Mouse (Mus musculus): ENCODE results near the gene Rrp9. TPM values are rescaled to one million over a fixed set of nuclear protein-coding genes. Genes with fewer than 3 reads are reported as not detected.

The Rrp9 gene
- 20.8 and 24.5 TPM in 2 replicates for polyA plus RNA-seq (2015; fragmentation: Nextera tagmentation; extraction: Ambion mirVana)

GRCm38 (mm10) chr9:106475663-106476001 is at the start of gene Rrp9:
Gene Rrp9, plus strand, starts transcription at chr9:106475963.
- H3K4me2 ChIP-seq: peak within 1 kb of the TSS; percentile 96
- ATAC-seq (ENCODE audit: insufficient read depth): no peak
- H3K27me3 ChIP-seq: no peaks in the 10 kb centered on the region
- H3K4me3 ChIP-seq (replicated peaks): peak within 1 kb of the TSS; percentile 68
- no peak within 1 kb of the TSS for H3K9ac ChIP-seq
- H3K4me1 ChIP-seq (replicated peaks): peaks cover 43% of the 10 kb centered on the region
- H3K36me3 ChIP-seq (replicated peaks): peaks cover 5% of the 10 kb centered on the region; the same call in 1 of the 2 replicates
- no peaks in the 10 kb centered on the region for H3K9me3 ChIP-seq (replicated peaks)
- WGBS (ENCODE audit: insufficient replicate concordance): 62% methylated on average over 10 of the region's 10 CpGs
- H3K27ac ChIP-seq (replicated peaks): peak within 1 kb of the TSS; percentile 14; the same call in 1 of the 2 replicates

- Histone ChIP-seq H3K27ac (replicated peaks) (peak overlapping the region; percentile 78), H3K4me3 (replicated peaks) (peak overlapping the region; percentile 85), H3K9me3 (replicated peaks) (no peaks in the 10 kb centered on the region), H3K4me2 (peak overlapping the region; percentile 88), H3K9ac (peak overlapping the region; percentile 50), H3K4me1 (replicated peaks) (peaks cover 46% of the 10 kb centered on the region), H3K27me3 (no peaks in the 10 kb centered on the region), H3K36me3 (replicated peaks) (peaks cover 35% of the 10 kb centered on the region)
- peak; percentile 23; the same call in 1 of the 2 replicates for ATAC-seq (ENCODE audit: insufficient read depth)
- WGBS (ENCODE audit: insufficient replicate concordance): 13% methylated on average over 11 of the region's 11 CpGs
Observed at GRCm38 (mm10) chr9:106428719-106429220, 47.0 kb upstream of the Rrp9 start.

GRCm38 (mm10) chr9:106429221-106430014 is 46.3 kb upstream of the Rrp9 start, which contains the start of gene Rpl29:
Gene Rpl29, plus strand, starts transcription at chr9:106429454.
- Histone ChIP-seq H3K9ac (peak within 1 kb of the TSS; percentile 86), H3K4me2 (peak within 1 kb of the TSS; percentile 88), H3K27ac (replicated peaks) (peak within 1 kb of the TSS; percentile 84), H3K27me3 (no peaks in the 10 kb centered on the region), H3K4me3 (replicated peaks) (peak within 1 kb of the TSS; percentile 85), H3K9me3 (replicated peaks) (no peaks in the 10 kb centered on the region), H3K4me1 (replicated peaks) (peaks cover 53% of the 10 kb centered on the region), H3K36me3 (replicated peaks) (peaks cover 41% of the 10 kb centered on the region)
- peak; percentile 79 for ATAC-seq (ENCODE audit: insufficient read depth)
- under 1% methylated on average over 55 of the region's 55 CpGs for WGBS (ENCODE audit: insufficient replicate concordance)

DNA sequence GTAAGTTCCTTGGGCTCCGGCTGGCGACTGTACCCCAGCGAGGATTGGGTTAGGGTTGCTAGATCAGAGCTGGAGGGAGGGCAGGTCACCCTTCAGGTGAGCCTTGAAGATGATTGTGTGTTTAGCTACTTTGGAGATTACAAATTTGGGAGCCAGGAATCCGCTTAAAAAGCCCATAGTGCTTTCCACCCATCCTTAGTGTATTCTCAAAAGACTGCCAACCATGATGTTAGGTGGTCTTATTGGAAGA is 45.8 kb upstream of the Rrp9 start:
- Histone ChIP-seq H3K4me1 (replicated peaks) (peaks cover 58% of the 10 kb centered on the region), H3K36me3 (replicated peaks) (peaks cover 42% of the 10 kb centered on the region), H3K9ac (peak overlapping the region; percentile 86), H3K4me2 (peak overlapping the region; percentile 88), H3K27me3 (no peaks in the 10 kb centered on the region), H3K27ac (replicated peaks) (peak overlapping the region; percentile 84), H3K9me3 (replicated peaks) (no peaks in the 10 kb centered on the region), H3K4me3 (replicated peaks) (peak overlapping the region; percentile 85)
- WGBS (ENCODE audit: insufficient replicate concordance): 0% methylated on average over 4 of the region's 4 CpGs
- no peak for ATAC-seq (ENCODE audit: insufficient read depth)

DNA sequence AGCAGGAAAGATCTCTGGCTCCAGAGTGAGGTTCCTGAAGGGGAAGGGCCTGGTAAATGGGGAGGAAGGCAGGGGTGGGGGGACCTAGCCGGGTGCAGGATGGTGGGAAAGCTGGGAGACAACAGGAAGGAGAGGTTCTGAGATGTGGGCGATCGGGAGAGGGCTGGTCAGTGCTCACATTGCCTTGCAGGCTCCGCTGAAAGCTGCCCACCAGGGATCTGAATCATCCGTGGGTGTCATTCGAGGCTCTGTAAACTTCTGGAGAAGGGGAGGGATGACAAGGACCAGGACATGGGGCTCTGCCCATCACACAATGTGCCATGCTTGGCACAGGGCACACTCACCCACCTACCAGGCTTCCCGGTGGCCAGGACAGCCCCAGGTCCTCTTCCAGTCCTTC is 42.4 kb upstream of the Rrp9 start:
- no peaks in the 10 kb centered on the region for H3K9me3 ChIP-seq (replicated peaks)
- no peak for ATAC-seq (ENCODE audit: insufficient read depth)
- H3K27ac ChIP-seq (replicated peaks): peak overlapping the region; percentile 25; the same call in 1 of the 2 replicates
- no peak overlapping the region; the same call in 1 of the 2 replicates for H3K4me2 ChIP-seq
- H3K27me3 ChIP-seq: no peaks in the 10 kb centered on the region
- 65% methylated on average over 7 of the region's 7 CpGs for WGBS (ENCODE audit: insufficient replicate concordance)
- no peak overlapping the region for H3K4me3 ChIP-seq (replicated peaks)
- H3K4me1 ChIP-seq (replicated peaks): peaks cover 89% of the 10 kb centered on the region
- H3K9ac ChIP-seq: no peak overlapping the region
- peaks cover 42% of the 10 kb centered on the region for H3K36me3 ChIP-seq (replicated peaks)

DNA sequence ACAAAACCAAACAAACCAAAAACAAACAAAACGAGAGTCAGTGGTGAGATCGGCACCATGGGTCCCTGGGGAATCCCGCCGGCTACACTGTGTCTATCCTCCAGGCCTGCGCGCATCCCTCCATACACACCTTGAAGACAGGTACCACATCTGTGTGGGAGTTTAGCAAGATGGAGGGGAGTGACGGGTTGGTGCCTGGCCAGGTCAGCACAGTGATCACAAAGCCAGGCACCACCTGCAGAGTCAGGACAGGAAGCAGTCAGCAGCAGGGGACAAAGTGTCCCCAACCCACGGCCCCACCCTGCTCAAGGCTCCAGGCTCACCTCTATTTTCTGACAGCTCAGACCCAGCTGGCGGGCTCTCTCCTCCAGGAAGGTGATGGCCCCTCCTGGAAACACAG is 39.2 kb upstream of the Rrp9 start:
- H3K4me2 ChIP-seq: peak overlapping the region; percentile 80; the same call in 1 of the 2 replicates

DNA sequence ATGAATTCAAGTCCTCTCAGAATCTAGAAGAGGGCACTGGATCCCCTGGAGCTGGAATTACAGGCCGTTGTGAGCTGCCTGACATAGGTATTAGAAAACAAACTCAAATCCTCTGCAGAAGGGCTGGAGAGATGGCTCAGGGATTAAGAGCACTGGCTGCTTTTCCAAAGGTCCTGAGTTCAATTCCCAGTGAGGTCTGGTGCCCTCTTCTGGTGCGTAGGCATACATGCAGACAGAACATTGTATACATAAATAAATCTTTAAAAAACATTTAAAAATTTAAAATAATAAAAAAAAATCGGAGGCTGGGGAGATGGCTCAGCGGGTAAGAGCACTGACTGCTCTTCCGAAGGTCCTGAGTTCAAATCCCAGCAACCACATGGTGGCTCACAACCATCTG is 33.1 kb upstream of the Rrp9 start:
- Histone ChIP-seq H3K27ac (replicated peaks) (no peak overlapping the region), H3K4me3 (replicated peaks) (no peak overlapping the region), H3K36me3 (replicated peaks) (no peaks in the 10 kb centered on the region), H3K4me2 (no peak overlapping the region), H3K9me3 (replicated peaks) (no peaks in the 10 kb centered on the region), H3K4me1 (replicated peaks) (peaks cover 43% of the 10 kb centered on the region), H3K9ac (no peak overlapping the region), H3K27me3 (no peaks in the 10 kb centered on the region)
- 73% methylated on average over 5 of the region's 5 CpGs for WGBS (ENCODE audit: insufficient replicate concordance)
- ATAC-seq (ENCODE audit: insufficient read depth): no peak

More for the DNA sequence above, 39.2 kb upstream of the Rrp9 start:
- no peak for ATAC-seq (ENCODE audit: insufficient read depth)
- H3K9me3 ChIP-seq (replicated peaks): no peaks in the 10 kb centered on the region
- no peak overlapping the region for H3K27ac ChIP-seq (replicated peaks)
- 73% methylated on average over 9 of the region's 9 CpGs for WGBS (ENCODE audit: insufficient replicate concordance)
- no peak overlapping the region for H3K9ac ChIP-seq
- peaks cover 29% of the 10 kb centered on the region for H3K36me3 ChIP-seq (replicated peaks)
- no peak overlapping the region for H3K4me3 ChIP-seq (replicated peaks)
- peaks cover 72% of the 10 kb centered on the region for H3K4me1 ChIP-seq (replicated peaks)
- no peaks in the 10 kb centered on the region for H3K27me3 ChIP-seq

- Histone ChIP-seq H3K36me3 (replicated peaks) (no peaks in the 10 kb centered on the region), H3K27ac (replicated peaks) (no peak overlapping the region), H3K9me3 (replicated peaks) (no peaks in the 10 kb centered on the region), H3K4me2 (no peak overlapping the region), H3K9ac (no peak overlapping the region), H3K4me1 (replicated peaks) (peaks cover 42% of the 10 kb centered on the region), H3K27me3 (no peaks in the 10 kb centered on the region), H3K4me3 (replicated peaks) (no peak overlapping the region)
- WGBS (ENCODE audit: insufficient replicate concordance): 56% methylated on average over 4 of the region's 4 CpGs
- ATAC-seq (ENCODE audit: insufficient read depth): no peak
Observed at GRCm38 (mm10) chr9:106444836-106445235, 30.9 kb upstream of the Rrp9 start.

DNA sequence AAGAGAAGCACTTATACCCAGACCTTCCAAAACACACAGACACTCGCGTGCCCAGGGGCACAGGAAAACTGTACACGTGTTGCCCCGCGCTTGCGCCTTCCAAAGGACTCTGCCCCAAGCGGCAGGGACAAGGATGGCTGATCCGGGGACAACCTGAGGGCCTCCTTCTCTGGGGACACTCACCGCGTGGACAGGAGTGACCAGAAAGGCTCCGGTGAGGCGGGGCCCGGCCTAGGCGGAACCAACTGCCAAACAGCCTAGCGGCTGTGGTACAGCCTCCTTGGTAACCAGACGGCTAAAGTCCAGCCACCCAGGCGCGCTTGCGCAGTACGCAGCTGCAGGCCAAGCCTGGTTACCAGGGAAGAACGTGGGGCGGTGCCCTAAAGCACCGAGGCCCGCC is 28.4 kb upstream of the Rrp9 start, which contains the start of the genes Abhd14b and Abhd14a:
Gene Abhd14b (plus strand): TSS at position 112 of the 400 bp plus-strand sequence.
Gene Abhd14a (minus strand): TSS at position 331 of the 400 bp plus-strand sequence.
- H3K27ac ChIP-seq (replicated peaks): peak within 1 kb of the TSS; percentile 73
- H3K4me3 ChIP-seq (replicated peaks): peak within 1 kb of the TSS; percentile 59
- ATAC-seq (ENCODE audit: insufficient read depth): peak; percentile 77
- H3K4me2 ChIP-seq: peak within 1 kb of the TSS; percentile 79
- H3K27me3 ChIP-seq: peaks cover 17% of the 10 kb centered on the region
- peaks cover 57% of the 10 kb centered on the region for H3K4me1 ChIP-seq (replicated peaks)
- no peaks in the 10 kb centered on the region; the same call in 1 of the 2 replicates for H3K36me3 ChIP-seq (replicated peaks)
- H3K9me3 ChIP-seq (replicated peaks): no peaks in the 10 kb centered on the region
- H3K9ac ChIP-seq: peak within 1 kb of the TSS; percentile 51; the same call in 1 of the 2 replicates
- WGBS (ENCODE audit: insufficient replicate concordance): under 1% methylated on average over 24 of the region's 24 CpGs

- no peaks in the 10 kb centered on the region; the same call in 1 of the 2 replicates for H3K36me3 ChIP-seq (replicated peaks)
- H3K4me1 ChIP-seq (replicated peaks): peaks cover 63% of the 10 kb centered on the region
- H3K4me3 ChIP-seq (replicated peaks): peak overlapping the region; percentile 59
- peak overlapping the region; percentile 61 for H3K27ac ChIP-seq (replicated peaks)
- ATAC-seq (ENCODE audit: insufficient read depth): peak; percentile 8; the same call in 1 of the 2 replicates
- WGBS (ENCODE audit: insufficient replicate concordance): 31% methylated on average over 9 of the region's 9 CpGs
- H3K9ac ChIP-seq: 0 out of 2 replicates have a peak overlapping the region, but pooled peaks have one; percentile 51
- H3K4me2 ChIP-seq: peak overlapping the region; percentile 79
- H3K9me3 ChIP-seq (replicated peaks): no peaks in the 10 kb centered on the region
- peaks cover 23% of the 10 kb centered on the region for H3K27me3 ChIP-seq
Observed at GRCm38 (mm10) chr9:106447951-106448350, 27.8 kb upstream of the Rrp9 start.

- H3K9me3 ChIP-seq (replicated peaks): no peaks in the 10 kb centered on the region
- H3K27ac ChIP-seq (replicated peaks): peak overlapping the region; percentile 73
- peak overlapping the region; percentile 79 for H3K4me2 ChIP-seq
- H3K36me3 ChIP-seq (replicated peaks): no peaks in the 10 kb centered on the region; the same call in 1 of the 2 replicates
- peaks cover 30% of the 10 kb centered on the region for H3K27me3 ChIP-seq
- peak; percentile 33 for ATAC-seq (ENCODE audit: insufficient read depth)
- H3K4me1 ChIP-seq (replicated peaks): peaks cover 69% of the 10 kb centered on the region
- WGBS (ENCODE audit: insufficient replicate concordance): under 1% methylated on average over 23 of the region's 23 CpGs
- H3K9ac ChIP-seq: peak overlapping the region; percentile 41
- peak overlapping the region; percentile 59 for H3K4me3 ChIP-seq (replicated peaks)
Observed at GRCm38 (mm10) chr9:106448498-106449031, 27.2 kb upstream of the Rrp9 start.
